Mouse (Mus musculus): Measurements from ENCODE around the gene Elavl3.

DNA sequence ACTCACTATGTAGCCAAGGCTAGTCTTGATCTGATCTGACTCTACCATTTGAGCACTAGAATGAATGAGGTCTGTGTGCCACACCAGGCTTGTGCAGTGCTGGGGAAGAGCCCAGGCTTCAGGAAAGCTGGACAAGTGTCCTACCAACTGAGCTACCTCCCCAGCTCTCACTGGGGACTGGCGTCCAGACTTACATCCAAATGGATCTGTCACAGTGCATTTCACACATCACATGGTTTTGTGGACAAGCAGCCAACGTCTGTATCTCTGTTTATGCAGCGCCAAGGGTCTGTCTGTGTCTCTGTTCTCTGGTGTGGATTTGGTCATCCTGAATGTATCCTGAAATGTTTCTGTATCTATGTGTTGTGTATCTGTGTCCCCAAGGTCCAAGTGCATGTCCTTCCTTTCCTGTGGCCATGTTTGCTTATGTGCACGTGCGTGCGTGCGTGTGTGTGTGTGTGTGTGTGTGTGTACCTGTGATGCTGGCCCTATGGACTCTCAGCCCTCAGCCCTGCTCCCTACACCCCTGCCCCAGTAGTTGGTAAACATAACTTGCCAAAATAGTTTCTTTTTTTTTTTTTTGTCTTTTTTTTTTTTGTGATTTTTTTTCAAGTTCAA lies 34.5 kb downstream of the Elavl3 start:
- TF ChIP-seq HCFC1 (IDR thresholded peaks at IDR 0.05; ENCODE audit: borderline replicate concordance, insufficient read depth, low read length) (no peak), ZNF384 (IDR thresholded peaks at IDR 0.05; ENCODE audit: low read depth, low read length) (no peak), CHD2 (IDR thresholded peaks at IDR 0.05; ENCODE audit: low read depth, low read length) (no peak), ZC3H11A (IDR thresholded peaks at IDR 0.05; ENCODE audit: borderline replicate concordance, low read depth, low read length) (no peak), MAFK (IDR thresholded peaks at IDR 0.05; ENCODE audit: insufficient read depth, low read depth, low read length) (no peak)

Data from ES-E14 (cell line).